Mouse (Mus musculus): Measurements from ENCODE around the gene Fcgr4. TPM values are rescaled to one million over a fixed set of nuclear protein-coding genes. Genes with fewer than 3 reads are reported as not detected.
"Not testable (repeated sequence)": the region's sequence is repeated elsewhere in the genome, so short reads cannot be mapped to it uniquely, and the experiment has no call there.

Fcgr4 gene
- 0.37 and 0.85 TPM in 2 replicates for polyA plus RNA-seq (2015; fragmentation: Nextera tagmentation; extraction: Ambion mirVana)

GRCm38 (mm10) chr1:171018737-171019136 is at the start of gene Fcgr4:
TSS of gene Fcgr4 (plus strand) at chr1:171018920.
- H3K27ac ChIP-seq (replicated peaks) = no peak within 1 kb of the TSS
- H3K4me3 ChIP-seq = no peak within 1 kb of the TSS
- no peaks in the 10 kb centered on the region for H3K4me1 ChIP-seq
- H3K27me3 ChIP-seq (replicated peaks) = no peaks in the 10 kb centered on the region; the same call in 1 of the 2 replicates
- no peaks in the 10 kb centered on the region for H3K36me3 ChIP-seq
- no peaks in the 10 kb centered on the region for H3K9me3 ChIP-seq
- H3K4me2 ChIP-seq = no peak within 1 kb of the TSS
- ATAC-seq (ENCODE audit: extremely low read depth, insufficient number of reproducible peaks, low FRiP score, low TSS enrichment) = no peak
- WGBS = 71% methylated on average over 2 of the region's 2 CpGs
- no peak within 1 kb of the TSS for H3K9ac ChIP-seq

GRCm38 (mm10) chr1:170972494-170972893 is 46.2 kb upstream of the Fcgr4 start:
- 77% methylated on average over 6 of the region's 6 CpGs for WGBS
- H3K9me3 ChIP-seq = no peaks in the 10 kb centered on the region
- H3K36me3 ChIP-seq = no peaks in the 10 kb centered on the region
- H3K27me3 ChIP-seq (replicated peaks) = peaks cover 5% of the 10 kb centered on the region; the same call in 1 of the 2 replicates
- no peak overlapping the region for H3K4me2 ChIP-seq
- H3K4me1 ChIP-seq = no peaks in the 10 kb centered on the region
- ATAC-seq (ENCODE audit: extremely low read depth, insufficient number of reproducible peaks, low FRiP score, low TSS enrichment) = no peak
- H3K27ac ChIP-seq (replicated peaks) = no peak overlapping the region
- no peak overlapping the region for H3K9ac ChIP-seq
- H3K4me3 ChIP-seq = no peak overlapping the region

GRCm38 (mm10) chr1:170972936-170973335 is 45.8 kb upstream of the Fcgr4 start:
- H3K36me3 ChIP-seq = no peaks in the 10 kb centered on the region
- no peaks in the 10 kb centered on the region for H3K4me1 ChIP-seq
- no peaks in the 10 kb centered on the region for H3K9me3 ChIP-seq
- no peak overlapping the region for H3K27ac ChIP-seq (replicated peaks)
- H3K27me3 ChIP-seq (replicated peaks) = peaks cover 5% of the 10 kb centered on the region; the same call in 1 of the 2 replicates
- WGBS = 61% methylated on average over 4 of the region's 4 CpGs
- H3K4me2 ChIP-seq = no peak overlapping the region
- no peak overlapping the region for H3K9ac ChIP-seq
- H3K4me3 ChIP-seq = no peak overlapping the region
- no peak for ATAC-seq (ENCODE audit: extremely low read depth, insufficient number of reproducible peaks, low FRiP score, low TSS enrichment)

GRCm38 (mm10) chr1:170974171-170974570 is 44.5 kb upstream of the Fcgr4 start:
- no peak overlapping the region for H3K4me2 ChIP-seq
- H3K36me3 ChIP-seq = no peaks in the 10 kb centered on the region
- H3K9me3 ChIP-seq = no peaks in the 10 kb centered on the region
- H3K27ac ChIP-seq (replicated peaks) = no peak overlapping the region
- no peak for ATAC-seq (ENCODE audit: extremely low read depth, insufficient number of reproducible peaks, low FRiP score, low TSS enrichment)
- no peak overlapping the region for H3K4me3 ChIP-seq
- no peak overlapping the region for H3K9ac ChIP-seq
- WGBS = 76% methylated on average over 8 of the region's 8 CpGs
- peaks cover 9% of the 10 kb centered on the region; the same call in 1 of the 2 replicates for H3K27me3 ChIP-seq (replicated peaks)
- H3K4me1 ChIP-seq = no peaks in the 10 kb centered on the region

GRCm38 (mm10) chr1:170974736-170975135 is 44.0 kb upstream of the Fcgr4 start:
- H3K4me3 ChIP-seq = no peak overlapping the region
- H3K27me3 ChIP-seq (replicated peaks) = peaks cover 9% of the 10 kb centered on the region; the same call in 1 of the 2 replicates
- no peaks in the 10 kb centered on the region for H3K36me3 ChIP-seq
- ATAC-seq (ENCODE audit: extremely low read depth, insufficient number of reproducible peaks, low FRiP score, low TSS enrichment) = no peak
- no peaks in the 10 kb centered on the region for H3K4me1 ChIP-seq
- H3K4me2 ChIP-seq = no peak overlapping the region
- 90% methylated on average over 2 of the region's 2 CpGs for WGBS
- H3K9me3 ChIP-seq = no peaks in the 10 kb centered on the region
- H3K9ac ChIP-seq = no peak overlapping the region
- no peak overlapping the region for H3K27ac ChIP-seq (replicated peaks)

- not testable (repeated sequence) for H3K27me3 ChIP-seq (replicated peaks); H3K27ac ChIP-seq (replicated peaks); H3K4me2 ChIP-seq; H3K4me1 ChIP-seq; H3K36me3 ChIP-seq; H3K4me3 ChIP-seq; H3K9me3 ChIP-seq; ATAC-seq (ENCODE audit: extremely low read depth, insufficient number of reproducible peaks, low FRiP score, low TSS enrichment); H3K9ac ChIP-seq
- WGBS = 66% methylated on average over 2 of the region's 2 CpGs
Measured at GRCm38 (mm10) chr1:170975350-170975749, 43.4 kb upstream of the Fcgr4 start.

GRCm38 (mm10) chr1:170975751-170976161 is 43.0 kb upstream of the Fcgr4 start:
- H3K9ac ChIP-seq = no peak overlapping the region
- no peak overlapping the region for H3K27ac ChIP-seq (replicated peaks)
- no peak for ATAC-seq (ENCODE audit: extremely low read depth, insufficient number of reproducible peaks, low FRiP score, low TSS enrichment)
- no peak overlapping the region for H3K4me3 ChIP-seq
- H3K4me2 ChIP-seq = no peak overlapping the region
- H3K27me3 ChIP-seq (replicated peaks) = peaks cover 9% of the 10 kb centered on the region; the same call in 1 of the 2 replicates
- no peaks in the 10 kb centered on the region for H3K36me3 ChIP-seq
- no peaks in the 10 kb centered on the region for H3K9me3 ChIP-seq
- 56% methylated on average over 7 of the region's 7 CpGs for WGBS
- H3K4me1 ChIP-seq = no peaks in the 10 kb centered on the region

- WGBS = 80% methylated on average over 5 of the region's 5 CpGs
- H3K27me3 ChIP-seq (replicated peaks) = peaks cover 9% of the 10 kb centered on the region; the same call in 1 of the 2 replicates
- ATAC-seq (ENCODE audit: extremely low read depth, insufficient number of reproducible peaks, low FRiP score, low TSS enrichment) = no peak
- H3K36me3 ChIP-seq = no peaks in the 10 kb centered on the region
- no peaks in the 10 kb centered on the region for H3K9me3 ChIP-seq
- H3K4me3 ChIP-seq = no peak within 1 kb of the TSS
- H3K27ac ChIP-seq (replicated peaks) = no peak within 1 kb of the TSS
- no peaks in the 10 kb centered on the region for H3K4me1 ChIP-seq
- H3K9ac ChIP-seq = no peak within 1 kb of the TSS
- no peak within 1 kb of the TSS for H3K4me2 ChIP-seq
Measured at GRCm38 (mm10) chr1:170976447-170976846, 42.3 kb upstream of the Fcgr4 start, which contains the start of gene Fcgr2b. TSS of gene Fcgr2b (minus strand) at chr1:170976547.

- Histone ChIP-seq H3K4me3 (no peak overlapping the region), H3K9ac (no peak overlapping the region), H3K4me1 (no peaks in the 10 kb centered on the region), H3K9me3 (no peaks in the 10 kb centered on the region), H3K36me3 (no peaks in the 10 kb centered on the region), H3K4me2 (no peak overlapping the region), H3K27me3 (replicated peaks) (peaks cover 9% of the 10 kb centered on the region), H3K27ac (replicated peaks) (no peak overlapping the region)
- 62% methylated on average over 4 of the region's 4 CpGs for WGBS
- no peak for ATAC-seq (ENCODE audit: extremely low read depth, insufficient number of reproducible peaks, low FRiP score, low TSS enrichment)
Measured at GRCm38 (mm10) chr1:170978601-170979000, 40.1 kb upstream of the Fcgr4 start.

GRCm38 (mm10) chr1:170981679-170982078 is 37.0 kb upstream of the Fcgr4 start:
- WGBS = 74% methylated on average over 1 of the region's 1 CpGs
- not testable (repeated sequence) for H3K9me3 ChIP-seq

GRCm38 (mm10) chr1:170982301-170982700 is 36.4 kb upstream of the Fcgr4 start:
- Histone ChIP-seq H3K27me3 (replicated peaks) (peaks cover 21% of the 10 kb centered on the region), H3K9me3 (no peaks in the 10 kb centered on the region), H3K4me1 (no peaks in the 10 kb centered on the region), H3K27ac (replicated peaks) (no peak overlapping the region), H3K36me3 (no peaks in the 10 kb centered on the region), H3K4me2 (no peak overlapping the region), H3K4me3 (no peak overlapping the region), H3K9ac (no peak overlapping the region)
- ATAC-seq (ENCODE audit: extremely low read depth, insufficient number of reproducible peaks, low FRiP score, low TSS enrichment) = no peak
- WGBS = 63% methylated on average over 2 of the region's 2 CpGs

More at GRCm38 (mm10) chr1:170981679-170982078, 37.0 kb upstream of the Fcgr4 start:
- peaks cover 17% of the 10 kb centered on the region for H3K27me3 ChIP-seq (replicated peaks)
- not testable (repeated sequence) for H3K4me3 ChIP-seq; H3K4me2 ChIP-seq; ATAC-seq (ENCODE audit: extremely low read depth, insufficient number of reproducible peaks, low FRiP score, low TSS enrichment); H3K27ac ChIP-seq (replicated peaks); H3K9ac ChIP-seq; H3K4me1 ChIP-seq; H3K36me3 ChIP-seq

- Histone ChIP-seq H3K4me2 (no peak overlapping the region), H3K36me3 (no peaks in the 10 kb centered on the region), H3K27ac (replicated peaks) (no peak overlapping the region), H3K9ac (no peak overlapping the region), H3K4me1 (no peaks in the 10 kb centered on the region), H3K4me3 (no peak overlapping the region), H3K27me3 (replicated peaks) (peaks cover 21% of the 10 kb centered on the region), H3K9me3 (no peaks in the 10 kb centered on the region)
- no peak for ATAC-seq (ENCODE audit: extremely low read depth, insufficient number of reproducible peaks, low FRiP score, low TSS enrichment)
- 75% methylated on average over 4 of the region's 4 CpGs for WGBS
Measured at GRCm38 (mm10) chr1:170983066-170983465, 35.7 kb upstream of the Fcgr4 start.
